Mouse (Mus musculus): ENCODE results near the gene Akap6.

GRCm38 (mm10) chr12:52795551-52796470, 96.6 kb downstream of the Akap6 start:
- no peak for TF ChIP-seq POLR2A (IDR thresholded peaks at IDR 0.05; ENCODE audit: control insufficient read depth in 1 of 2, insufficient read depth in 1 of 2, low read depth in 1 of 2, low read length in 2 of 2, poor library complexity in 1 of 2)
- no peak for TF ChIP-seq ELF1 (IDR thresholded peaks at IDR 0.05; ENCODE audit: low read depth, low read length)
- TF ChIP-seq CTCF (IDR thresholded peaks at IDR 0.05 in 2 of 3, conservative IDR thresholded peaks at IDR 0.05 in 1 of 3; ENCODE audit: control insufficient read depth in 1 of 3, insufficient read depth in 1 of 3, low read depth in 2 of 3, low read length in 3 of 3, poor library complexity in 1 of 3, severe bottlenecking in 1 of 3): no peak
- no peak for TF ChIP-seq NRF1 (IDR thresholded peaks at IDR 0.05; ENCODE audit: insufficient read depth, low read depth, low read length, poor library complexity, severe bottlenecking)
